Mouse (Mus musculus) heart, embryonic 12.5 days (tissue): ENCODE measurements around the gene Plcb1. TPM values are rescaled to one million over a fixed set of nuclear protein-coding genes. Genes with fewer than 3 reads are reported as not detected.

Source experiments
- ATAC-seq: fragments of 200-750 bp; cut with Nextera tagmentation; 2 replicates; pipeline ENCODE4 v1.8.0; 2017; ENCODE audit warnings: moderate TSS enrichment, moderate library complexity; ENCODE audit not compliant: insufficient number of reproducible peaks, low FRiP score
- H3K27ac ChIP-seq: fragments of 300-500 bp; sonication (generic); 2 replicates; pipeline ENCODE4 v1.5.1; 2016; ENCODE audit warnings: mild to moderate bottlenecking, moderate library complexity; ENCODE audit not compliant: poor library complexity, severe bottlenecking
- H3K27me3 ChIP-seq: fragments of 300-500 bp; sonication (generic); replicated peaks from 2 replicates; pipeline ENCODE4 v1.6.1; 2016; ENCODE audit warnings: mild to moderate bottlenecking, moderate library complexity
- H3K36me3 ChIP-seq: fragments of 300-500 bp; sonication (generic); 2 replicates; pipeline ENCODE4 v1.6.1; 2016; ENCODE audit warnings: mild to moderate bottlenecking, moderate library complexity
- H3K4me1 ChIP-seq: fragments of 300-500 bp; sonication (generic); replicated peaks from 2 replicates; pipeline ENCODE4 v1.6.1; 2016; ENCODE audit warnings: mild to moderate bottlenecking
- H3K4me2 ChIP-seq: fragments of 300-500 bp; sonication (generic); 2 replicates; pipeline ENCODE4 v1.6.1; 2016; ENCODE audit warnings: mild to moderate bottlenecking, moderate library complexity
- H3K4me3 ChIP-seq: fragments of 300-500 bp; sonication (generic); 2 replicates; pipeline ENCODE4 v1.5.1; 2016; ENCODE audit warnings: mild to moderate bottlenecking
- H3K9ac ChIP-seq: fragments of 300-500 bp; sonication (generic); 2 replicates; pipeline ENCODE4 v1.6.1; 2016; ENCODE audit warnings: mild to moderate bottlenecking, moderate library complexity
- H3K9me3 ChIP-seq: fragments of 300-500 bp; sonication (generic); replicated peaks from 2 replicates; pipeline ENCODE4 v1.6.1; 2016; ENCODE audit warnings: mild to moderate bottlenecking, moderate library complexity
- WGBS: fragments of 180-500 bp; shearing (Covaris S2); methylation state at CpG from one replicate; pipeline ENCODE4 v1.1.7; 2016; 5-methylcytosine and 5-hydroxymethylcytosine counted together
- polyA plus RNA-seq: library from polyadenylated mRNA; unstranded; fragments of >200 nt; fragmentation: Nextera tagmentation; extraction: Ambion mirVana; gene quantifications from 2 replicates; pipeline ENCODE4 v1.2.1, GENCODE M21; 2016

Gene Plcb1
- polyA plus RNA-seq, 1 experiment from 2014 or later, result 6.1 TPM

DNA sequence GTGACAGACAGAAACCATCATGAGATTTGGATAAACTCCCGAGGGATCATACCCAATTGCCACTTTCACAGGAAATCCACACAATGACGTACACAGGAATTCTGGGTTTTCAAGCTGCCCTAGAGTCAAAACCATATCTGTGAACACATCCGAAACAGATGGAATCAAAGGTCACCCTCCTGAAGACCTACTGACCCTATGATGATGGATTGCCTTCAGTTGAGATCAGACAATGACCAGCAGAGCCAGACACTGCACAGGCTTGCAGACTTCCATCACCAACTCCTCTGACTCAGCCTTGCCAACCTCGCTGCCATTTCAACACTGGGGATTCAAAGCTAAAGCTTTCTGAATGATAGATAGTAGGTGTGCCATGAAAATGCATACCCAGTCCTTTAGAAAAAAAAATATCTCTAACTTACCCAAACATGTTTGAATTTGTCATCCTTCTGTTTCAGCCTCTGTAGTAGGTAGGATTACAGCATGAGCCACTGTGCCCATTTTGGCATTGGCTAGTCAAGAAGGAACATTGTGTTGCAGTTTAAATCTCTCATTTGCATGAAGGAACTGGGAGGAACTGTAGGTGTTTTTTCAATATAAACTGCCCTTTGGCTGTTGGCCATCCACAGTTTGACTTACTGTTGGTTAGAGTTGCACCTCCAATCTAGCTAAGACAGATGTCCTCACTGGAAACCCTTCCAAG lies 429.0 kb downstream of the Plcb1 start:
- Histone ChIP-seq H3K9me3 (no peaks in the 10 kb centered on the region), H3K36me3 (no peaks in the 10 kb centered on the region), H3K27me3 (no peaks in the 10 kb centered on the region), H3K9ac (no peak overlapping the region), H3K27ac (no peak overlapping the region), H3K4me1 (no peaks in the 10 kb centered on the region), H3K4me3 (no peak overlapping the region), H3K4me2 (no peak overlapping the region)
- no peak for ATAC-seq
- 53% methylated on average over 4 of the region's 4 CpGs for WGBS

- no peaks in the 10 kb centered on the region for H3K9me3 ChIP-seq
- 67% methylated on average over 3 of the region's 3 CpGs for WGBS
- no peak for ATAC-seq
- H3K4me3 ChIP-seq, result no peak overlapping the region
- no peak overlapping the region for H3K4me2 ChIP-seq
- H3K4me1 ChIP-seq, result 0 out of 2 replicates have a peak, but pooled peaks cover under 1% of the 10 kb centered on the region
- no peak overlapping the region for H3K9ac ChIP-seq
- no peaks in the 10 kb centered on the region for H3K36me3 ChIP-seq
- H3K27ac ChIP-seq, result no peak overlapping the region
- H3K27me3 ChIP-seq, result no peaks in the 10 kb centered on the region
Observed at GRCm38 (mm10) chr2:135219406-135219805, 433.5 kb downstream of the Plcb1 start.

- H3K4me3 ChIP-seq, result no peak overlapping the region
- ATAC-seq, result no peak; the same call in 1 of the 2 replicates
- no peaks in the 10 kb centered on the region for H3K9me3 ChIP-seq
- H3K27me3 ChIP-seq, result no peaks in the 10 kb centered on the region
- no peaks in the 10 kb centered on the region for H3K36me3 ChIP-seq
- H3K9ac ChIP-seq, result no peak overlapping the region
- no peak overlapping the region for H3K27ac ChIP-seq
- WGBS, result 58% methylated on average over 3 of the region's 3 CpGs
- H3K4me1 ChIP-seq, result peaks cover 3% of the 10 kb centered on the region; the same call in 1 of the 2 replicates
- H3K4me2 ChIP-seq, result no peak overlapping the region
Observed at GRCm38 (mm10) chr2:135225604-135226025, 439.7 kb downstream of the Plcb1 start.

DNA sequence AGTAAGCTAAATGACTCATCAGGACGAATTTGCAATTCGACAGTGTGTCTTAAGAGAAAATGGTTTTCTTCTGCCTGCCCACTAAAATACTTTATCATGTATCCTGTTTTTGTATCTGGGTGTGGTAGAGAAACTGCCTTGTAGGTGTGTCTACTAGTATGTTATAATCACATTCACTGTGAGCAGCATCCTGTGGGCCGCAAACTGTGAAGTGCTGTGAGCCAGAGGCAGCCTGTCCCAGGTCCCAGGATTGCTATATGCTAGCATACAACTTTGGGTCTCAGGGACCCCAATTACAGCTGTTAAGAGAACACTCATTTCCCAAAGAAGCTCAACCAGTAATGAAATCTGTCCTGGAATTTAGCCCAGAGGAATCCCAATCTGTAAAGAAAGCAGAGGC lies 444.4 kb downstream of the Plcb1 start:
- no peak overlapping the region for H3K27ac ChIP-seq
- H3K9ac ChIP-seq, result no peak overlapping the region
- H3K4me2 ChIP-seq, result no peak overlapping the region
- ATAC-seq, result no peak
- no peak overlapping the region for H3K4me3 ChIP-seq
- no peaks in the 10 kb centered on the region; the same call in 1 of the 2 replicates for H3K4me1 ChIP-seq
- H3K36me3 ChIP-seq, result no peaks in the 10 kb centered on the region
- H3K27me3 ChIP-seq, result no peaks in the 10 kb centered on the region
- WGBS, result 66% methylated on average over 3 of the region's 3 CpGs
- H3K9me3 ChIP-seq, result no peaks in the 10 kb centered on the region

- no peaks in the 10 kb centered on the region for H3K27me3 ChIP-seq
- 0 out of 2 replicates have a peak, but pooled peaks cover 2% of the 10 kb centered on the region for H3K4me1 ChIP-seq
- no peak overlapping the region for H3K9ac ChIP-seq
- no peaks in the 10 kb centered on the region for H3K36me3 ChIP-seq
- no peaks in the 10 kb centered on the region for H3K9me3 ChIP-seq
- no peak overlapping the region for H3K4me2 ChIP-seq
- no peak overlapping the region for H3K27ac ChIP-seq
- H3K4me3 ChIP-seq, result no peak overlapping the region
- no peak for ATAC-seq
- WGBS, result 93% methylated on average over 1 of the region's 1 CpGs
Observed at GRCm38 (mm10) chr2:135242662-135243316, 456.9 kb downstream of the Plcb1 start.

GRCm38 (mm10) chr2:135243764-135244163 lies 457.9 kb downstream of the Plcb1 start:
- H3K4me3 ChIP-seq, result no peak overlapping the region
- no peak overlapping the region for H3K27ac ChIP-seq
- 0 out of 2 replicates have a peak, but pooled peaks cover 2% of the 10 kb centered on the region for H3K4me1 ChIP-seq
- H3K9ac ChIP-seq, result no peak overlapping the region
- H3K27me3 ChIP-seq, result no peaks in the 10 kb centered on the region
- no peaks in the 10 kb centered on the region for H3K36me3 ChIP-seq
- no peak for ATAC-seq
- H3K9me3 ChIP-seq, result no peaks in the 10 kb centered on the region
- 68% methylated on average over 4 of the region's 4 CpGs for WGBS
- no peak overlapping the region for H3K4me2 ChIP-seq

DNA sequence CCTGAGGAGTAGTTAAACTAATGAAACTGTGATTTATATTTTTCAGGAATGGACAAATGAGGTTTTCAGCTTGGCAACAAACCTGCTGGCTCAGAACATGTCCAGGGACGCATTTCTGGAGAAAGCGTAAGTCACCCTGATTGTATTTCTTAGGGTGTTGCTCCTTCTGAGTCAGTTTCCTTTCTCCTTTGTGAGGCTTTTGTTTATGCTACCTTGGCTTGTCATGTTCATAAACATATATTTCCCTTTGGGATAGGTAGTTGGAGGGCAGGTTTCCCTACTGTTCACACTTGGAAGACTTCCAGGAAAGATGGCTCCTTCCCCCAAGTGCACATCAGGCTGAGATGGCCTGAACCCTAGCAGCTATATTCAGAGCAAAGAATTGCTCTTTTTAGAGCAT lies 464.1 kb downstream of the Plcb1 start:
- WGBS, result 73% methylated on average over 2 of the region's 2 CpGs

GRCm38 (mm10) chr2:135251821-135252315 lies 466.0 kb downstream of the Plcb1 start:
- Histone ChIP-seq H3K36me3 (no peaks in the 10 kb centered on the region), H3K27ac (no peak overlapping the region), H3K27me3 (no peaks in the 10 kb centered on the region), H3K9me3 (no peaks in the 10 kb centered on the region), H3K4me2 (no peak overlapping the region), H3K4me1 (peaks cover 7% of the 10 kb centered on the region), H3K4me3 (no peak overlapping the region), H3K9ac (no peak overlapping the region)
- WGBS, result 89% methylated on average over 3 of the region's 3 CpGs
- no peak for ATAC-seq

More for the DNA sequence above, 464.1 kb downstream of the Plcb1 start:
- no peak overlapping the region for H3K27ac ChIP-seq
- H3K36me3 ChIP-seq, result no peaks in the 10 kb centered on the region
- peaks cover 9% of the 10 kb centered on the region for H3K4me1 ChIP-seq
- ATAC-seq, result no peak
- H3K9ac ChIP-seq, result no peak overlapping the region
- H3K4me3 ChIP-seq, result no peak overlapping the region
- H3K27me3 ChIP-seq, result no peaks in the 10 kb centered on the region
- no peak overlapping the region for H3K4me2 ChIP-seq
- H3K9me3 ChIP-seq, result no peaks in the 10 kb centered on the region

GRCm38 (mm10) chr2:135259136-135259535 lies 473.3 kb downstream of the Plcb1 start:
- Histone ChIP-seq H3K4me2 (no peak overlapping the region), H3K27ac (no peak overlapping the region)
- 73% methylated on average over 3 of the region's 3 CpGs for WGBS

GRCm38 (mm10) chr2:135263943-135264342 lies 478.1 kb downstream of the Plcb1 start:
- no peak overlapping the region for H3K4me3 ChIP-seq
- no peaks in the 10 kb centered on the region for H3K36me3 ChIP-seq
- ATAC-seq, result no peak
- no peaks in the 10 kb centered on the region for H3K4me1 ChIP-seq
- WGBS, result 81% methylated on average over 2 of the region's 2 CpGs
- H3K4me2 ChIP-seq, result no peak overlapping the region
- H3K9me3 ChIP-seq, result no peaks in the 10 kb centered on the region
- no peak overlapping the region for H3K27ac ChIP-seq
- H3K27me3 ChIP-seq, result no peaks in the 10 kb centered on the region
- no peak overlapping the region for H3K9ac ChIP-seq

More at GRCm38 (mm10) chr2:135259136-135259535, 473.3 kb downstream of the Plcb1 start:
- no peaks in the 10 kb centered on the region for H3K27me3 ChIP-seq
- H3K9me3 ChIP-seq, result no peaks in the 10 kb centered on the region
- no peak overlapping the region for H3K4me3 ChIP-seq
- ATAC-seq, result no peak
- H3K36me3 ChIP-seq, result no peaks in the 10 kb centered on the region
- no peak overlapping the region for H3K9ac ChIP-seq
- H3K4me1 ChIP-seq, result peaks cover 3% of the 10 kb centered on the region

- no peak overlapping the region for H3K4me2 ChIP-seq
- WGBS, result 43% methylated on average over 5 of the region's 5 CpGs
- peak; percentile 59 for ATAC-seq
- no peaks in the 10 kb centered on the region for H3K36me3 ChIP-seq
- H3K27ac ChIP-seq, result peak overlapping the region; percentile 24; the same call in 1 of the 2 replicates
- no peaks in the 10 kb centered on the region for H3K9me3 ChIP-seq
- no peak overlapping the region for H3K4me3 ChIP-seq
- H3K9ac ChIP-seq, result no peak overlapping the region
- peaks cover 27% of the 10 kb centered on the region for H3K4me1 ChIP-seq
- no peaks in the 10 kb centered on the region for H3K27me3 ChIP-seq
Observed at GRCm38 (mm10) chr2:135274949-135275348, 489.1 kb downstream of the Plcb1 start.
